Mouse (Mus musculus): ENCODE data around the gene Immp2l. TPM values are rescaled to one million over a fixed set of nuclear protein-coding genes. Genes with fewer than 3 reads are reported as not detected.

Immp2l gene
- polyA plus RNA-seq, 1 experiment from 2014 or later = 9.2 TPM

DNA sequence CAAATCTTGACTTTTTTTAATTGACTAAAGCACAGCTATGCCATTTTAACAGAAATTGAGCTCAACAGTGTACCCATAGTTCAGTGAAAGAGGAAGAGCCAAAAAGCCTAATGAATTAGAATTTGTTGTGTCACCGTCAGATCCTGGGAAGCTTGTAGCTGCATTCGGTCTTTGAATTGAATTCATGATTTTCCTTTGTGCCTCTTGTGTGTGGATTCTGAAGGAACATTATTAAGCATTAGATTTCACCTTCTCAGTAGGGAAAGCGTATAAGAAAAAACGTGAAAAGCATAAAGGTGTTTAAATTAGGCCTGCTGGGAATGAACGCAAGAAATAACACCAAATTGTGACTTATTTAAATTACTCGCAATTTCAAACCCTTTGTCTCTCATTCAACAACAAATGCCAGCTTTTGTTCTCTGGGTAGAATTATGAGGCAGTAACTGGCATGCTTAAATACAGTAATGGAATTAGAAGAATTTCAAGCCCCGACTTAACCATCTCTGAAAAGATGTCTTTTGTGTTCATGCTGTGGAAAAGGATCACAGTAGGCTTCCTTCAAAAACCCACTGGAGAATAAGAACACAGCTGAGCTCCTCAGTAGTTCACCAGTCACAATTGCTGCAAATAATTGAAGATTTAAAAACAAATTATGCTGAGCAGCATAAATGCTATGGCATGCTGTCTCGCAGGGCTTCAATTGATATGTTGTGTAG, 626.1 kb downstream of the Immp2l start:
- Histone ChIP-seq H3K9me3 (ENCODE audit: control insufficient read depth, low read length) (no peaks in the 10 kb centered on the region), H3K4me3 (ENCODE audit: low read depth, low read length) (no peak overlapping the region), H3K27ac (ENCODE audit: low read depth, low read length) (no peak overlapping the region), H3K36me3 (ENCODE audit: control insufficient read depth, insufficient read depth, low read length) (no peaks in the 10 kb centered on the region), H3K4me1 (ENCODE audit: control insufficient read depth, insufficient read depth, low read length) (no peaks in the 10 kb centered on the region; the same call in 1 of the 2 replicates), H3K4me2 (ENCODE audit: low read depth) (no peak overlapping the region), H3K9ac (ENCODE audit: low read length) (no peak overlapping the region), H3K27me3 (ENCODE audit: control insufficient read depth, insufficient read depth, low read length) (no peaks in the 10 kb centered on the region)
- 54% methylated on average over 8 of the region's 8 CpGs for WGBS
- ATAC-seq (ENCODE audit: insufficient read depth, low FRiP score, low TSS enrichment) (no peak), DNase-seq (ENCODE audit: low spot score) (no peak)

DNA sequence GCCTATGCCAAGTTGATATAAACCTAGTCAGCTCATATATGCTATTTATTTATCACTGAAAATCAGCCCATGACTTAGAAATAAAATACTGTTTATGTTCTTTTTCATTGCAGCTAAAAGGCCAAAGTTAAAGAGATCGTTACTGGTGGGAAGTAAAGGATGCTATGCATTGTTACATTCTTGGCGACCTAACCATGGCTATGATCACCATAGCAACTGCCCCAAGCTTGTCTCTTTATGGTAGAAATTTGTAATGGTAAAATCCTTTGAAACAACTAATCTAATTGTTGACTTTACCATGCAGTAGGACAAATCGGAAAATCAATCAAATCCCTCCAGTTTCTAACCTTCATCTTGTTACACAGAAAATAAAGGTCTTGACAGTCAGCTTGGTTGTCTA, 644.4 kb downstream of the Immp2l start:
- Histone ChIP-seq H3K9me3 (ENCODE audit: control insufficient read depth, low read length) (no peaks in the 10 kb centered on the region), H3K9ac (ENCODE audit: low read length) (no peak overlapping the region), H3K4me1 (ENCODE audit: control insufficient read depth, insufficient read depth, low read length) (no peaks in the 10 kb centered on the region), H3K27ac (ENCODE audit: low read depth, low read length) (no peak overlapping the region), H3K4me3 (ENCODE audit: low read depth, low read length) (no peak overlapping the region), H3K36me3 (ENCODE audit: control insufficient read depth, insufficient read depth, low read length) (no peaks in the 10 kb centered on the region), H3K4me2 (ENCODE audit: low read depth) (no peak overlapping the region), H3K27me3 (ENCODE audit: control insufficient read depth, insufficient read depth, low read length) (no peaks in the 10 kb centered on the region)
- no peak for ATAC-seq (ENCODE audit: insufficient read depth, low FRiP score, low TSS enrichment)
- 55% methylated on average over 3 of the region's 3 CpGs for WGBS
- DNase-seq (ENCODE audit: low spot score) = no peak

DNA sequence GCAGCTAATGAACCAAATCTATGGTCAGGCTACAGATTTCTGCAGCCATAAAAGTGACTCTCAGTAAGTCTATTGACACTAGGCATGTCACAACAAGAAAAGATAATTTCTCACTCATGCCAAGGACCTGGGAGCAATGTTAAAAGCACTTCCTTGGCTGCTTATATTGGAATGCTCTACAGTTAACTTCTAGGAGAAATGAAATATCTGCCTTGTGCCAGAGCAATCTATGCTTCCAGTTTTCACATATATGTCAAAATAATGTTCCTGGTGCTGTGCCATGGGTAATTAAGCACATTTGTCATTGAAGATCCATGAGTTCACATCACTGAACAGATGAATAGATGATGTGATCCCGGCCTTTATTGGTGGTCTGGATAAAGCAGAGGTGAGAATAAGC, 645.6 kb downstream of the Immp2l start:
- H3K4me2 ChIP-seq (ENCODE audit: low read depth) = no peak overlapping the region
- no peaks in the 10 kb centered on the region for H3K36me3 ChIP-seq (ENCODE audit: control insufficient read depth, insufficient read depth, low read length)
- ATAC-seq (ENCODE audit: insufficient read depth, low FRiP score, low TSS enrichment) (no peak), DNase-seq (ENCODE audit: low spot score) (no peak)
- H3K4me1 ChIP-seq (ENCODE audit: control insufficient read depth, insufficient read depth, low read length) = no peaks in the 10 kb centered on the region
- no peak overlapping the region for H3K27ac ChIP-seq (ENCODE audit: low read depth, low read length)
- no peak overlapping the region for H3K9ac ChIP-seq (ENCODE audit: low read length)
- no peaks in the 10 kb centered on the region for H3K9me3 ChIP-seq (ENCODE audit: control insufficient read depth, low read length)
- H3K27me3 ChIP-seq (ENCODE audit: control insufficient read depth, insufficient read depth, low read length) = no peaks in the 10 kb centered on the region
- 72% methylated on average over 1 of the region's 1 CpGs for WGBS
- H3K4me3 ChIP-seq (ENCODE audit: low read depth, low read length) = no peak overlapping the region

DNA sequence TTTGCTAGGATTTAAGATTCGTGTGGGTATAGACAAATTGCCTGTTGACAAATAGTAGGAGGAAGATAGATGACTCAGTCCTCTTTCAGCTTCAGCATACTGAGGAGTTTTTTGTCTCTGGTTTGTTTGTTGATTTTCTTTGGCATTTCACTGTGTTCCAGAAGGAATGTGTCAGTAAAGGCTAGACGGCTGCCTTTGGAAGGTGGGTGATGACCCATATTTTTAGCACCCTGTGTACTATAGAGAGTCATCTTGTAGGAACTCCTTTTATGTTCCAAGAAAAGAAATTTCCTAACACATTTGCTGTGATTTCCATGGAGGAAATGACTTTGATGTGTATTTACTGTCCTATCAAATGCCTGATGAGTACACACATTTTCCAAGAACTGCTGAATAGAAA, 651.0 kb downstream of the Immp2l start:
- H3K9me3 ChIP-seq (ENCODE audit: control insufficient read depth, low read length) = no peaks in the 10 kb centered on the region
- H3K27ac ChIP-seq (ENCODE audit: low read depth, low read length) = no peak overlapping the region
- H3K4me3 ChIP-seq (ENCODE audit: low read depth, low read length) = no peak overlapping the region
- no peak for DNase-seq (ENCODE audit: low spot score)
- H3K9ac ChIP-seq (ENCODE audit: low read length) = no peak overlapping the region
- H3K4me1 ChIP-seq (ENCODE audit: control insufficient read depth, insufficient read depth, low read length) = no peaks in the 10 kb centered on the region
- ATAC-seq (ENCODE audit: insufficient read depth, low FRiP score, low TSS enrichment) = no peak
- no peaks in the 10 kb centered on the region for H3K36me3 ChIP-seq (ENCODE audit: control insufficient read depth, insufficient read depth, low read length)
- WGBS = 58% methylated on average over 2 of the region's 2 CpGs
- no peaks in the 10 kb centered on the region for H3K27me3 ChIP-seq (ENCODE audit: control insufficient read depth, insufficient read depth, low read length)
- no peak overlapping the region for H3K4me2 ChIP-seq (ENCODE audit: low read depth)

DNA sequence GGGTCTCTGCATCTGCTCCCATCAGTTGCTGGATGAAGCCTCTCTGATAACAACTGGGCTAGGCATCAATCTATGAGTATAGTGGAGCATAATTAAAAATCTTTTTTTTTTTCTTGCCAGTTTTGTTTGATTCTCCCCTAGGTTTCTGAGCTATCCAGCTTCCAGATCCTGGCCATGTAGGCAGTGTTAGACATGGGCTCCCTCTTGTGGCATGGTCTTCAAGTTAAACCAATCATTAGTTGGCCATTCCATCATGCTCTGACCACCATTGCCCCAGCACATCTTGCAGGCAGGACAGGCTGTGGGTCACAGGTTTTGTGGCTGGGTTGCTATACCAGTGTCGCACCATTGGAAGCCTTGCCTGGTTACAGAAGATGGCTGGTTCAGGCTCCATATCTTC, 656.3 kb downstream of the Immp2l start:
- H3K27me3 ChIP-seq (ENCODE audit: control insufficient read depth, insufficient read depth, low read length) = no peaks in the 10 kb centered on the region
- no peaks in the 10 kb centered on the region for H3K9me3 ChIP-seq (ENCODE audit: control insufficient read depth, low read length)
- H3K4me3 ChIP-seq (ENCODE audit: low read depth, low read length) = no peak overlapping the region
- H3K36me3 ChIP-seq (ENCODE audit: control insufficient read depth, insufficient read depth, low read length) = no peaks in the 10 kb centered on the region
- no peak overlapping the region for H3K27ac ChIP-seq (ENCODE audit: low read depth, low read length)
- no peak overlapping the region for H3K4me2 ChIP-seq (ENCODE audit: low read depth)
- WGBS = 88% methylated on average over 1 of the region's 1 CpGs
- ATAC-seq (ENCODE audit: insufficient read depth, low FRiP score, low TSS enrichment) (no peak), DNase-seq (ENCODE audit: low spot score) (no peak)
- no peaks in the 10 kb centered on the region for H3K4me1 ChIP-seq (ENCODE audit: control insufficient read depth, insufficient read depth, low read length)
- no peak overlapping the region for H3K9ac ChIP-seq (ENCODE audit: low read length)

DNA sequence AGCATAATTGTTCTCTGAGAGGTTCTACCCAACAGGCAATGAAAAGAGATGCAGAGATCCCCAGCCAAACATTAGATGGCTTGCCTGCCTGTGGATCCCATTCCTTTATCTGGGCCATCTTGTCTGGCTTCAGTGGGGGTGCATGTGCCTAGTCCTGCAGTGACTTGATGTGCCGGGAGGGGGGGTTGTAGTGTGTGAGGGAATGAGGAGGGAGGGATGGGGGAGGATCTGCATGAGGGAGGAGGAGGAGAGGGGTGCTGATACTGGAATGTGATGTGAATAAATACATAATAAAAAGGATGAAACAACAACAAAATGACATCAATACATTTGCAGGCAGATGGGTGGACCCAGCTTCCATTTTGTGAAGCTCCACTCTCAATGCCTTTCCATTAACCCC, 658.3 kb downstream of the Immp2l start:
- Histone ChIP-seq H3K4me2 (ENCODE audit: low read depth) (no peak overlapping the region), H3K9ac (ENCODE audit: low read length) (no peak overlapping the region), H3K4me1 (ENCODE audit: control insufficient read depth, insufficient read depth, low read length) (no peaks in the 10 kb centered on the region), H3K27me3 (ENCODE audit: control insufficient read depth, insufficient read depth, low read length) (no peaks in the 10 kb centered on the region), H3K9me3 (ENCODE audit: control insufficient read depth, low read length) (no peaks in the 10 kb centered on the region), H3K27ac (ENCODE audit: low read depth, low read length) (no peak overlapping the region), H3K4me3 (ENCODE audit: low read depth, low read length) (no peak overlapping the region), H3K36me3 (ENCODE audit: control insufficient read depth, insufficient read depth, low read length) (no peaks in the 10 kb centered on the region)
- 67% methylated on average over 1 of the region's 1 CpGs for WGBS
- ATAC-seq (ENCODE audit: insufficient read depth, low FRiP score, low TSS enrichment) (no peak), DNase-seq (ENCODE audit: low spot score) (no peak)

DNA sequence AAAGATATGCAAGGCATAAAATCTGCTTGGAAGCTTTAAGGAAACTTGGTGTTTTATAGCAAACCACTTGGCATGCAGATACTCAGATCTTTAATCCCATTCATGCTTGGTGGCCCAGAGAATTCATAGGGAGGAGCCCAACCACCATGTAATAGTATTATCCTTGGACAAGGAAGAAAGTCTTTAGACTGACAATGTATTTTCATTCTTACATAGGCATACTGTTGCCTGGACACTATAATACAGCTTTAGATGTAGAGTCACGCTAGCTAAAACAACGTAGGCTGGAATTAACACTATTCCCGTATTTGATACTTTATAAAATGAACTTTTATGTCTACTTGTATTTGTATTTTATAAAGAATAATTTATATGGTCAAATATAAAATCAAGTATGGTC, 665.9 kb downstream of the Immp2l start:
- WGBS = 93% methylated on average over 3 of the region's 3 CpGs
- no peak for ATAC-seq (ENCODE audit: insufficient read depth, low FRiP score, low TSS enrichment)
- H3K4me3 ChIP-seq (ENCODE audit: low read depth, low read length) = no peak overlapping the region

DNA sequence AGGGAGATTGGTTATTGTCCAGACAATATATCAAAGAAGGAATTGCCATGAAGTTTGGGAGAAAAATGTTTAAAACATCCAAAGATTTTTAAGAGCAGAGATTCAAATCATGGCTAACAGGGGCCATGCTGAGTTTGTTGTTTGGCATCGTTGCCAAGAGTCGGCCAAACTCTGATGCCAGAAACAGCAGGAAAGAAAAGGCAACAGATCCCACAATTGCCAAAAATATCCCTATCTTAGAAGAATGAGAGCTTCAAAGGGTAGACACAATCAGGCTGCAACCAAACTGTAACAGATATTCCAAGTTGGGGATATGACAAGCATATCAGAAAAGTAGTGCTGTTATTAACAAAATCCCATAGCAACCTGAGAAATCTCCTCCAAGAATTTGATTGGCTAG, 686.7 kb downstream of the Immp2l start:
- H3K36me3 ChIP-seq (ENCODE audit: control insufficient read depth, insufficient read depth, low read length) = no peaks in the 10 kb centered on the region
- no peaks in the 10 kb centered on the region for H3K27me3 ChIP-seq (ENCODE audit: control insufficient read depth, insufficient read depth, low read length)
- DNase-seq (ENCODE audit: low spot score) (no peak), ATAC-seq (ENCODE audit: insufficient read depth, low FRiP score, low TSS enrichment) (no peak)
- no peak overlapping the region for H3K9ac ChIP-seq (ENCODE audit: low read length)
- H3K9me3 ChIP-seq (ENCODE audit: control insufficient read depth, low read length) = no peaks in the 10 kb centered on the region
- H3K4me3 ChIP-seq (ENCODE audit: low read depth, low read length) = no peak overlapping the region
- no peak overlapping the region for H3K27ac ChIP-seq (ENCODE audit: low read depth, low read length)
- no peak overlapping the region for H3K4me2 ChIP-seq (ENCODE audit: low read depth)
- no peaks in the 10 kb centered on the region for H3K4me1 ChIP-seq (ENCODE audit: control insufficient read depth, insufficient read depth, low read length)
- WGBS = 91% methylated on average over 2 of the region's 2 CpGs

More for the DNA sequence above, 665.9 kb downstream of the Immp2l start:
- H3K27me3 ChIP-seq (ENCODE audit: control insufficient read depth, insufficient read depth, low read length) = no peaks in the 10 kb centered on the region
- H3K4me2 ChIP-seq (ENCODE audit: low read depth) = no peak overlapping the region
- no peak for DNase-seq (ENCODE audit: low spot score)
- no peaks in the 10 kb centered on the region for H3K36me3 ChIP-seq (ENCODE audit: control insufficient read depth, insufficient read depth, low read length)
- no peak overlapping the region for H3K9ac ChIP-seq (ENCODE audit: low read length)
- no peak overlapping the region for H3K27ac ChIP-seq (ENCODE audit: low read depth, low read length)
- no peaks in the 10 kb centered on the region for H3K4me1 ChIP-seq (ENCODE audit: control insufficient read depth, insufficient read depth, low read length)
- H3K9me3 ChIP-seq (ENCODE audit: control insufficient read depth, low read length) = no peaks in the 10 kb centered on the region

DNA sequence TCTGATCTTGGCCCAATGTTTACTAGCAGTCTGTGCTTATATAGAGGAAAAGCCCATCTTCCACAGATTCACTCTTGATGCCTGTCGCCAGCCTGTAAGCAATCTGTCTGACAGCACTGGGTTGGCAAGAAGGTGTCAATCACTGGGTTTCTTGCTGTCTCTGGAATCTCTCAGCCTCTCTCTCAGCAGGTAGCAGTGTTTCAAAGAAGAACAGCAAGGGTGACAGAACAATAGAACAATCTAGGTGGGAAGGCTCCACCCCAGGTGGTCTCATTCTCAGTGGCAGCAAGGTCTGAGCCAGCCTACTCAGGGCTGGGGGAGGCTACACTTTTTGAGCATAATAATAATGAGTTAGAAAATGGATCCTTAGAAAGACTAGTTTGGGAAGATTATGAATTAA, 693.1 kb downstream of the Immp2l start:
- Histone ChIP-seq H3K4me2 (ENCODE audit: low read depth) (no peak overlapping the region), H3K4me3 (ENCODE audit: low read depth, low read length) (no peak overlapping the region), H3K27ac (ENCODE audit: low read depth, low read length) (no peak overlapping the region), H3K36me3 (ENCODE audit: control insufficient read depth, insufficient read depth, low read length) (no peaks in the 10 kb centered on the region), H3K9ac (ENCODE audit: low read length) (no peak overlapping the region), H3K27me3 (ENCODE audit: control insufficient read depth, insufficient read depth, low read length) (no peaks in the 10 kb centered on the region), H3K4me1 (ENCODE audit: control insufficient read depth, insufficient read depth, low read length) (no peaks in the 10 kb centered on the region), H3K9me3 (ENCODE audit: control insufficient read depth, low read length) (no peaks in the 10 kb centered on the region)
- ATAC-seq (ENCODE audit: insufficient read depth, low FRiP score, low TSS enrichment) = no peak
- no peak for DNase-seq (ENCODE audit: low spot score)
- WGBS = 23% methylated on average over 1 of the region's 1 CpGs
